Mouse (Mus musculus): ENCODE data around the gene Gm10490.

The Gm10490 gene

DNA sequence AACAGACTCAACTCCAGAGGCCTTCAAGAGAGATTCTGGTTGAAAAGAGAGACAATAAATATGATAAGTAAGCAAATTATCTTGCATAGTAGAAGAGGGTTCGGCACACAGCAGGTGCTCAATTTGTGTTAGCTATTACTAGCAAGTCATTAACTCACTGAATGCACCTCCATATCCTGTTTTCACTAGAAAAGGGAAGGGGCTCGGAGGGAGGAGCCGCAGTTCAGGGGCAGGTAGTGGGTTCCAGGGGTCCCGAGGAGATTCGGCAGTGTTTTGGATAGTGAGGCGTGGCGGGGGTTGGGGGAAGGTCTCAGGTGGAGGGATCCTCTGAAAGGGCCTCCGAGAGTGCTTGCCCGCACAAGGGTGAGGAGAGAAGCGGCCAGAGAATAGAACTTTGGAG lies 17.8 kb downstream of the Gm10490 start:
- no peak for DNase-seq

DNA sequence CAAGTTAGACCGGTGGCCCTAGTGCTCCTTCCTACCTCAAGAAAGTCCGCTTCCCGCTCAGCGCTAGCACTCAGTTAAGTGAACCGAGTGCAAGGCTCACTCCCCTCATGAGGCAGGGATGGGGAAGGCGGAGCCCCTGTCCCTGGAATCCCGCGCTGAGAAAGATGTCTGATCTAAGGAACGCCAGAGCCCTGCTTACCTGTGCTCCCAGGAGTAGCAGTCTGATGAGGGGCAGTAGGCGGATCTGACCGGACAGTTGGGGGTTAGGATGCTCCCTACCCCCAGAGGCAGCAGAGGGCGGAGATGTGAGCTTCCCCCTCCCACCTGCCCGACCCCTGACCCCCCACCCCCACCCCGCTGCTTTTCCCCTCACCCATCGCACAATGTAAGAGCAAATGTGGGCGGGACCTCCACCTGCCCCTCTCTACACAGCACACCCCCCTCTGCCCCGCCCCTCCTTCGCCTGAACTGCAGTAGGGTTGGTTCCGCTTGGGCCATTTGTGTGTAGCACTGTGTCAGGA lies 19.0 kb downstream of the Gm10490 start, which contains the start of gene Eras:
Gene Eras (minus strand): TSS at position 338 of the 521 bp plus-strand sequence.
- DNase-seq: no peak

DNA sequence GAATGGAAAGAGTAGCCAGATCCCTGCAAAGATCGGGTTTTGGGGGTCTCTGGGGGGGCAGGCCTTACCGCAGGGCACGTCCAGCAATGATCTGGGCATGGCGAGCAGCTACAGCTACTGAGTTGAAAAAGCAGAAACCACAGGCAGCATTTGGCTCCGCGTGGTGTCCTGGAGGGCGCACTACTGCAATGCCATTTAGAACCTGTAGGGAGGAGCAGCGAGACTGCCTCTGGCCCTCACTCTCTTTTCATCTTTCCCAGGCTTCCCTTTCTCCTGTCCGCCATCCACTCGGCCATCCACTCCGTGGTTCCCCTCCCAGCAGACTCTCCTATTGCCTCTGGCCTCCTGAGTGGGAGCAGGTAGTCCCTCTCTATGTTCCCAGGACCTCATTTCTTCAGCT lies 27.5 kb downstream of the Gm10490 start:
- DNase-seq: no peak

DNA sequence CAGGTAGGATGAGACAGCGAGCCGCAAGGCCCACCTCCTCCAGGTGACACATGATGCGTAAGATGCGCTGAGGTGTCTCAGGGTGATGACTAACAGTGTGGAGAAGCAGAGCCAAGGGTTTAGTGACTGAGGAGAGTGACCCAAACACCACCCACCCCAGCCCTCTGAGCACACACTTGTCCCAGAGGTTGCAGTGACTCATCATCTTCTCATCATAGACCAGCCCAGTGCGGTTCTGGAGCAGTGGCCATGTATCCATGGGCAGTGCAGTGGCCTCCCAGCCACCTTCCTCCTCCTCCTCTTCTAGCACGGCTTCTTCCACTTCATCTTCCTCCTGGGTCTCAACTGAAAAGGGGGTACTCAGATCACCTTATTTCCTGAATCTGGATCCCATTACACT lies 28.3 kb downstream of the Gm10490 start:
- no peak for DNase-seq

GRCm38 (mm10) chrX:7945618-7946017 lies 36.3 kb downstream of the Gm10490 start:
- DNase-seq: no peak

GRCm38 (mm10) chrX:7947108-7947899 lies 38.0 kb downstream of the Gm10490 start, which contains the start of gene Hdac6:
Gene Hdac6, minus strand, starts transcription at chrX:7947889.
- DNase-seq: peak in 1 of 2 experiments; percentile 20

DNA sequence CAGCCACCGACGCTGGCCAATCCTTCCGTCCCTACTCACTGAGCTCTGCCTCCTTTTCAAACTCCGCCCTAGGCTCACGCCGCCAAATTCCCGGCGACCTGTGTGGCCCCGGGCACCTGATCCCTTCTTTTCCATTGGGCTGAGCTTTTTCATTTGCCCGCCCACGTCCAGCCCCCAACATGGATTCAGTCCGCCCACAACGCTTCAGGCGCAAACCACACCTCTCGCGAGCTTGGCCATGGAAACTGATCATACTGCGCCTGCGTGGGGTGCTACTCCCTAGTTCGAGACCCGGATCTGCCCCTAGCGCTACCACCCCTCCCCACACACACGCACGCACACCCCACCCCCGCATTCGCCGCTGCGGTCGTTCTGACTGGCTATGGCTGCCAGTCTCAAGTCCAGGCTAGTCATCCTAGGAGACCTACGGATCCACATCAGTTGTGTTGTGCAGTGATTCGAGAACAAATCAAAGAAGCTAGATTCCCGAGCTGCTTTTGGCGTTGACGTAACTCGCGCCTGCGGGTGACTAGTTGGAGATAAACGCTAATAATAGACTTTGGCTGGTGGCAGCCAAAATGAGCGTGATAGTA lies 38.7 kb downstream of the Gm10490 start:
- peak; percentile 71 to 85 for DNase-seq

GRCm38 (mm10) chrX:7950091-7950490 lies 40.7 kb downstream of the Gm10490 start:
- DNase-seq: no peak

DNA sequence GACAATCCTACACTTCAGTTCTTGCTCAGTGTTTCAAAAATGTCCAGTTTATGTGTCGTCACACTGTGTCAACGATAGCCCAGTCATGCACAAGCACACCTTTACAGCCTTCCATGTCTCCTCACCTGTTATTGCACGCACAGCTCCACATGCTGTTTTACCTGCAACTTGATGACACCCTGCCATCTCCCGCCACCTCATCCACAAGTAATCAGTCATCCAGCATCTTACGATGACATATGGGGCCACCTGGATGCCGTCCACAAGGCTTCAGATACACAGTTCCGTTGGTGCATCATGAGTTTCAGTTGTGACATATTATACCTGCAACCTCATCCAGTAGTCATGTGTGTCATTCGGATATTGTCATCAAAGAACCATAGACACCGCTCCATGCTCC lies 49.5 kb downstream of the Gm10490 start:
- no peak for DNase-seq
